Mouse (Mus musculus) forebrain, embryonic 11.5 days (tissue): ENCODE measurements at regions not wholly inside any gene's neighbourhood (a gene's known extent, or its start where the extent isn't known, plus 50 kb on each side); places are given as distances from the start of the nearest gene placed in this dataset.

ENCODE experiments used
- ATAC-seq: fragments of 200-750 bp; cut with Nextera tagmentation; replicated peaks from 2 replicates; pipeline ENCODE4 v1.8.0; 2017; ENCODE audit warnings: moderate TSS enrichment; ENCODE audit not compliant: low FRiP score
- DNase-seq: peaks from one replicate; pipeline ENCODE4 v3.0.0-alpha.2; 2017; ENCODE audit warnings: low spot score
- H3K27ac ChIP-seq: fragments of 300-500 bp; sonication (generic); 2 replicates; pipeline ENCODE4 v1.5.1; 2014; ENCODE audit warnings: low read depth, low read length
- H3K27me3 ChIP-seq: fragments of 300-500 bp; sonication (generic); 2 replicates; pipeline ENCODE4 v1.6.1; 2014; ENCODE audit warnings: mild to moderate bottlenecking, low read length, mixed read lengths; ENCODE audit not compliant: control insufficient read depth, insufficient read depth
- H3K36me3 ChIP-seq: fragments of 300-500 bp; sonication (generic); 2 replicates; pipeline ENCODE4 v1.6.1; 2014; ENCODE audit warnings: mild to moderate bottlenecking, low read length, moderate library complexity, mixed read lengths; ENCODE audit not compliant: control insufficient read depth, insufficient read depth
- H3K4me1 ChIP-seq: fragments of 300-500 bp; sonication (generic); replicated peaks from 2 replicates; pipeline ENCODE4 v1.6.1; 2014; ENCODE audit warnings: low read length, mixed read lengths; ENCODE audit not compliant: control insufficient read depth, insufficient read depth
- H3K4me2 ChIP-seq: fragments of 300-500 bp; sonication (generic); 2 replicates; pipeline ENCODE4 v1.6.1; 2014; ENCODE audit warnings: low read depth, mild to moderate bottlenecking, low read length, moderate library complexity, mixed read lengths; ENCODE audit not compliant: severe bottlenecking
- H3K4me3 ChIP-seq: fragments of 300-500 bp; sonication (generic); 2 replicates; pipeline ENCODE4 v1.5.1; 2014; ENCODE audit warnings: low read depth, low read length
- H3K9ac ChIP-seq: fragments of 300-500 bp; sonication (generic); 2 replicates; pipeline ENCODE4 v1.6.1; 2014; ENCODE audit warnings: low read length
- H3K9me3 ChIP-seq: fragments of 300-500 bp; sonication (generic); 2 replicates; pipeline ENCODE4 v1.6.1; 2016; ENCODE audit warnings: low read length, mixed read lengths; ENCODE audit not compliant: control insufficient read depth
- WGBS: fragments of 180-500 bp; shearing (Covaris S2); extraction: QIAGEN DNeasy Blood & Tissue Kit; methylation state at CpG from one replicate; pipeline ENCODE4 v1.1.7; 2014; 5-methylcytosine and 5-hydroxymethylcytosine counted together

- 92% methylated on average over 8 of the region's 8 CpGs for WGBS
- no peak for ATAC-seq
- H3K4me1 ChIP-seq, result no peaks in the 10 kb centered on the region
- no peak for DNase-seq
- no peak overlapping the region for H3K4me3 ChIP-seq
- H3K36me3 ChIP-seq, result no peaks in the 10 kb centered on the region
- H3K27me3 ChIP-seq, result no peaks in the 10 kb centered on the region
- no peak overlapping the region for H3K27ac ChIP-seq
- H3K4me2 ChIP-seq, result no peak overlapping the region
- H3K9ac ChIP-seq, result no peak overlapping the region
- H3K9me3 ChIP-seq, result no peaks in the 10 kb centered on the region
These were observed 479.6 kb upstream of the Gm10131 start for GRCm38 (mm10) chr8:34590976-34591749.

- Histone ChIP-seq H3K9me3 (no peaks in the 10 kb centered on the region), H3K4me1 (peaks cover 3% of the 10 kb centered on the region; the same call in 1 of the 2 replicates), H3K9ac (no peak overlapping the region), H3K4me2 (no peak overlapping the region), H3K4me3 (no peak overlapping the region), H3K36me3 (no peaks in the 10 kb centered on the region), H3K27ac (no peak overlapping the region), H3K27me3 (no peaks in the 10 kb centered on the region)
- DNase-seq (no peak), ATAC-seq (no peak)
- WGBS, result 25% methylated on average over 4 of the region's 4 CpGs
These were observed 466.5 kb upstream of the Gm10131 start for GRCm38 (mm10) chr8:34578043-34578442.

DNA sequence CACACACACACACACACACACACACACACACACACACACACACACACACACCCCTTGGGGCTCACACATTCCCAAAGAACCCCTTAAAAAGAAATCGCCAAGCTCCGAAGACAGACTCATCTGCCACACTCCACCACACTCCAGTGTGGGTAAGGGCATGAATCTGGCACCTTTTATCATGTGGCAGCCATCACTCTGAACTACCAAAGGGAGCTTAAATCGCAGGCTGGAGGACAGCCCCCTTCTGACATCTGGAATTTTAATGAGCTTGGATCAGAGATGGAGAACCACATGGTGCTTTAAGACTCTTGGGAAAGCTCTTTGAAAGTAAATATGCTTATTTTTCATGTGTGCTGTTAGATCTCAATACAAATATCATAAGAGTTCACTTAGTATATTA is 462.5 kb upstream of the Gm10131 start:
- DNase-seq, result no peak
- Histone ChIP-seq H3K9ac (no peak overlapping the region), H3K27me3 (no peaks in the 10 kb centered on the region), H3K4me1 (peaks cover 3% of the 10 kb centered on the region; the same call in 1 of the 2 replicates), H3K4me3 (no peak overlapping the region), H3K27ac (no peak overlapping the region), H3K36me3 (no peaks in the 10 kb centered on the region), H3K9me3 (no peaks in the 10 kb centered on the region), H3K4me2 (no peak overlapping the region)
- WGBS, result 75% methylated on average over 3 of the region's 3 CpGs
- ATAC-seq, result no peak

DNA sequence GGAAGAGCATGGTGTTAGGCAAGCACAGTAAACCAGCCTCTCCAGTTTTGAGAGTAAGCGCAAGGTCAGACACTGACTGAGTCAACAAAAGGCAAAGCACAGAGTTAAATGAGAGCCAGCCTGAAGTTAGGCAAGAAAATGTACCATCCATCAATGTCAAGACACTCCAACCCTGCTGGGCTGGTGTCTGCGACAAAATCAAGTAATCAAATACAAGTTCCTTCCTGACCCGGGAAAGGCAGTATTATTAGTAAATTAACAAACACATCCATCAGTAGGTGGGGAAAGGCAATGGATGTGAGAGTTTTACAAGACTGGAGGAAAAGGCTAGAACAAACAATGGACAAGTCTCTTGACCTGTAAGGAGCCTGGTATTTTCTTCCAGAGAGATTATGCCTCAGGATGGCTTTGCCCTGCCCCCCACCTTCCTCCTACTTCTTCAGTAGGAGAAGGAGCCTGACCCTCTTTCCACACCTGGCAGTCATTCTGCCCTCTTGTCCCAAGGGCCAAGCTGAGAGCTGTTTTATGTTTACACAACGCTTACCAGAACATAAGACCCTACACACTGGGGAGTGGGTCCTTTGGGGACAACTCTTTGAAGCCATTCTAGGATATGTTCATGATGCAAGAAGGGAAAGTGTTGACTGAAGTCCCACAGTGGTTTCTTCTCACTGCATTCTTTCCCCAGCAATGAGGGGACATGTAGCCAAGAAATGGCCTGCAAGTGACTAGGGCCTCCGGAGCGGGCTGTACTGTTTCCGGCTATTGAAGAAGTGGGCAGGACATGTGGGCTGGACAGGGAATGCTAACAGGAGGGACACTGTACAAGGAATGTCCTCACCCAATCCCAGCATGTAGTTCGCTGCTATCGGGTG is 461.7 kb upstream of the Gm10131 start:
- 81% methylated on average over 9 of the region's 9 CpGs for WGBS

GRCm38 (mm10) chr8:34571736-34572135 is 460.2 kb upstream of the Gm10131 start:
- 96% methylated on average over 1 of the region's 1 CpGs for WGBS
- Histone ChIP-seq H3K9ac (no peak overlapping the region), H3K4me2 (no peak overlapping the region), H3K36me3 (no peaks in the 10 kb centered on the region), H3K4me3 (no peak overlapping the region), H3K9me3 (no peaks in the 10 kb centered on the region), H3K4me1 (no peaks in the 10 kb centered on the region), H3K27ac (no peak overlapping the region), H3K27me3 (no peaks in the 10 kb centered on the region)
- DNase-seq (no peak), ATAC-seq (no peak)

More for the DNA sequence above, 461.7 kb upstream of the Gm10131 start:
- no peak for ATAC-seq
- Histone ChIP-seq H3K27ac (no peak overlapping the region), H3K4me2 (no peak overlapping the region), H3K36me3 (no peaks in the 10 kb centered on the region), H3K4me3 (no peak overlapping the region), H3K4me1 (peaks cover 2% of the 10 kb centered on the region; the same call in 1 of the 2 replicates), H3K9me3 (no peaks in the 10 kb centered on the region), H3K9ac (no peak overlapping the region), H3K27me3 (no peaks in the 10 kb centered on the region)
- no peak for DNase-seq

- Histone ChIP-seq H3K4me1 (no peaks in the 10 kb centered on the region), H3K4me3 (no peak overlapping the region), H3K36me3 (no peaks in the 10 kb centered on the region), H3K9ac (no peak overlapping the region), H3K27me3 (peaks cover 11% of the 10 kb centered on the region; the same call in 1 of the 2 replicates), H3K4me2 (no peak overlapping the region), H3K27ac (no peak overlapping the region), H3K9me3 (no peaks in the 10 kb centered on the region)
- WGBS, result 60% methylated on average over 8 of the region's 8 CpGs
- ATAC-seq (no peak), DNase-seq (no peak)
These were observed 450.7 kb upstream of the Gm10131 start for GRCm38 (mm10) chr8:34562278-34562677.

DNA sequence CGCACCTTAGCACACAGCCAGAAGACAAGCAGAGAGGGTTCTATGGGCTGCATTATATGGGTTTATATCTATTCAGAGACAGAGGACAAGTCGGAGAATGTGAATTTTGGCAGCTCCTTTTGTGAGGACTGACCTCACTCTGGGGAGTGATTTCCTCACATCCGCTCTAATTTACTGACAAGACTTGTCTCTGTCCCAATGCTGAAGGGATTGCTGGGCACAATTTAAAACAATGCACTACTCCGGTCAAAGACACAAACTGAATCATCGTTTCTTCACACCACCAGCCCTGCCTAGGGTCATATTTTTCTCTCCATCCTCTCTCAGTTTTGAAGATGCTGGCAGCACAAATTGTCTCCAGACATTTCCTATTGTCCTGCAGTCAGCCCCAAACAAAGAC is 438.2 kb upstream of the Gm10131 start:
- Histone ChIP-seq H3K4me2 (no peak overlapping the region), H3K36me3 (no peaks in the 10 kb centered on the region), H3K27me3 (no peaks in the 10 kb centered on the region), H3K4me1 (no peaks in the 10 kb centered on the region), H3K4me3 (no peak overlapping the region), H3K27ac (no peak overlapping the region), H3K9me3 (no peaks in the 10 kb centered on the region), H3K9ac (no peak overlapping the region)
- ATAC-seq (no peak), DNase-seq (no peak)
- WGBS, result 82% methylated on average over 5 of the region's 5 CpGs

GRCm38 (mm10) chr8:34546815-34547214 is 435.3 kb upstream of the Gm10131 start:
- H3K4me1 ChIP-seq, result no peaks in the 10 kb centered on the region
- peak overlapping the region; percentile 2; the same call in 1 of the 2 replicates for H3K4me2 ChIP-seq
- ATAC-seq (no peak), DNase-seq (no peak)
- H3K9ac ChIP-seq, result no peak overlapping the region
- H3K27me3 ChIP-seq, result no peaks in the 10 kb centered on the region
- no peak overlapping the region for H3K4me3 ChIP-seq
- H3K9me3 ChIP-seq, result no peaks in the 10 kb centered on the region
- no peak overlapping the region for H3K27ac ChIP-seq
- 17% methylated on average over 11 of the region's 11 CpGs for WGBS
- no peaks in the 10 kb centered on the region for H3K36me3 ChIP-seq
